Mouse (Mus musculus): Measurements from ENCODE around the gene Gapdh.

DNA sequence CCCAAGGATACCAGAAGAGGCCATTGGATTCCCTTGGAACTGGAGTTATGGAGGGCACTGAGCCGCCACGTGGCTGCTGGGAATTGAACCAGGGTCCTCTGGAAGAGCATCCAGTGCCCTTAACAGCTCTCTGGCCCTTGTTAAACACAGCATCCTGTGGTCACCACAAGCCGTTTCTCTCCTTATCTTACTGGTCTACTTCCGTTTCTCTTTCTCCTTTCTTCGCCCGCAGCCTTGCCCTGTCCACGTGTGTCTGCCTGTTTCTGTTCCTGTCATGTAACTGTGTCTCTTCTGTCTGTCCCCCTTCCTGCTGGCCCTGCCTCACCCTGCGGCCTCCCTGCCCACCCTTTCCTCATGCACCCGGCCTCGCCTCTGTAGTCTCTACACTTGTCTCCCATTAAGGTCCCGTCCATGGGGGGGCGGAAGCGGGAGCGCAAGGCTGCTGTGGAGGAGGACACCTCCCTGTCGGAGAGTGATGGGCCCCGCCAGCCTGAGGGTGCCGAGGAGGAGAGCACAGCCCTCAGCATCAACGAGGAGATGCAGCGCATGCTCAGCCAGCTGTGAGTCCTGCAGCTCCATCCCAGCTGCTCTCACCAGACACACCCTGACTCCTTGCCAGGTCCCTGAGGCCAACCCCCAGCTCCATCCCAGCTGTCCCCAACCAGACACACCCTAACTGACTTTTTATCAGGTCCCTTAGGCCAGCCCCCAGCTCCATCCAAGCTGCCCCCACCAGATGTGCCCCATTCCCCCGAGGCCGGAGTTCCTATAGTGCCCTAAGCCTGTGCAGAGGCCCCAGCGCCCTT lies 13.9 kb downstream of the Gapdh start:
- TF ChIP-seq POLR2A (IDR thresholded peaks at IDR 0.05; ENCODE audit: low read depth, low read length) (no peak), CTCF (IDR thresholded peaks at IDR 0.05; ENCODE audit: extremely low read depth, insufficient read depth, insufficient read length, insufficient replicate concordance) (no peak)

Measured in spleen, adult 2 months (tissue).